Mouse (Mus musculus): Measurements from ENCODE around the gene Plin3. TPM values are rescaled to one million over a fixed set of nuclear protein-coding genes. Genes with fewer than 3 reads are reported as not detected.

Plin3 gene
- polyA plus RNA-seq, 1 experiment from 2014 or later, result 50.9 TPM

GRCm38 (mm10) chr17:56245608-56246007, 47.1 kb downstream of the Plin3 start:
- Histone ChIP-seq H3K4me1 (replicated peaks) (peaks cover 10% of the 10 kb centered on the region), H3K4me3 (no peak overlapping the region), H3K9me3 (no peaks in the 10 kb centered on the region), H3K27me3 (ENCODE audit: insufficient read depth, poor library complexity, severe bottlenecking) (peaks cover 21% of the 10 kb centered on the region), H3K36me3 (no peaks in the 10 kb centered on the region), H3K27ac (no peak overlapping the region)
- 72% methylated on average over 7 of the region's 7 CpGs for WGBS
- no peak for DNase-seq (ENCODE audit: low spot score)

GRCm38 (mm10) chr17:56241541-56242401, 50.9 kb downstream of the Plin3 start:
- peak; percentile 89 for DNase-seq (ENCODE audit: low spot score)
- no peak overlapping the region for H3K27ac ChIP-seq
- no peaks in the 10 kb centered on the region for H3K9me3 ChIP-seq
- WGBS, result 1% methylated on average over 33 of the region's 33 CpGs
- H3K4me3 ChIP-seq, result peak overlapping the region; percentile 41
- H3K4me1 ChIP-seq (replicated peaks), result peaks cover 14% of the 10 kb centered on the region
- H3K27me3 ChIP-seq (ENCODE audit: insufficient read depth, poor library complexity, severe bottlenecking), result peaks cover 20% of the 10 kb centered on the region
- H3K36me3 ChIP-seq, result no peaks in the 10 kb centered on the region

- peaks cover 19% of the 10 kb centered on the region for H3K4me1 ChIP-seq (replicated peaks)
- H3K4me3 ChIP-seq, result peak overlapping the region; percentile 16; the same call in 1 of the 2 replicates
- no peaks in the 10 kb centered on the region for H3K27me3 ChIP-seq (ENCODE audit: insufficient read depth, poor library complexity, severe bottlenecking)
- 2% methylated on average over 14 of the region's 14 CpGs for WGBS
- H3K27ac ChIP-seq, result no peak overlapping the region
- H3K36me3 ChIP-seq, result no peaks in the 10 kb centered on the region
- no peaks in the 10 kb centered on the region for H3K9me3 ChIP-seq
- peak; percentile 81 for DNase-seq (ENCODE audit: low spot score)
Observed at GRCm38 (mm10) chr17:56233818-56234469, 58.7 kb downstream of the Plin3 start.

DNA sequence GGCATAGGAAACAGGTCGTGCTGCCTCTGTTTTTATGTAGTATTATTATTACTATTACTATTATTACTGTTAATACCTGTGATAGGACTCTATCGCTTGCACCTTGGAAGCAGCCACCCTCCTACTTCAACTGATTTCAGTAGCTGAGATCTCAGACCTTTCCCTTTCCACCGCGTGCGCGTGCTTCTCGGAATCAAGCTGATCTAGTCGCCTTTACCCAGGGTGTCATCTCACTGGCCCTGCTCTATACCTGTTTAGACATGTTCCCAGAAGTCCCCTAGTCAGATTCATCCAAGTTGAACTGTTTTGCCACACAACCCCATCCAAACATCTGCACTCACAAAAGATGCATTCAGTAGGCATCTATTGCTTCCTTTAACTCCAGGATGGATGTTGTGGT, 59.3 kb downstream of the Plin3 start:
- Histone ChIP-seq H3K4me3 (peak overlapping the region; percentile 16; the same call in 1 of the 2 replicates), H3K27me3 (ENCODE audit: insufficient read depth, poor library complexity, severe bottlenecking) (no peaks in the 10 kb centered on the region), H3K4me1 (replicated peaks) (peaks cover 19% of the 10 kb centered on the region), H3K9me3 (no peaks in the 10 kb centered on the region), H3K36me3 (no peaks in the 10 kb centered on the region), H3K27ac (no peak overlapping the region)
- no peak for DNase-seq (ENCODE audit: low spot score)
- WGBS, result 60% methylated on average over 8 of the region's 8 CpGs

DNA sequence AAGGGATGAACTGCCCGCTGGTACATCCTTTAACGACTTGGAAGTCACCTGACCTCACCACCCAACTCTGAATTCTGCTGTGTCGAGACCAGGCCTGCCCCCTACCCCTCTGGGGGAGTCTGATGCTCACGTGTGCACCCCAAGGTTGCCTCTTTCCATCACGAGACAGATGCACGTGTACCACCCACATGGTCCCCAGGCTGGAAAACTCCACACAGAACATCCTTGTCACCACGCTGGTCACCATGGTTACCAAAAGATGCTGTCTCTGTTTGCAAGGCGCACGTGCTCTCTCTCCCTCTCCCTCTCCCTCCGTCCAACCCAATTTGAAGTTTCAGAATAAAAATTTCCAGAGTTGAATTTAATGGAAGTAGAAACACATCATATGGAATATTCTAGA, 62.7 kb downstream of the Plin3 start:
- 64% methylated on average over 10 of the region's 10 CpGs for WGBS
- no peak overlapping the region for H3K4me3 ChIP-seq

More for the DNA sequence above, 62.7 kb downstream of the Plin3 start:
- H3K4me1 ChIP-seq (replicated peaks), result peaks cover 12% of the 10 kb centered on the region
- no peaks in the 10 kb centered on the region for H3K36me3 ChIP-seq
- H3K27ac ChIP-seq, result no peak overlapping the region
- no peak for DNase-seq (ENCODE audit: low spot score)
- no peaks in the 10 kb centered on the region for H3K27me3 ChIP-seq (ENCODE audit: insufficient read depth, poor library complexity, severe bottlenecking)
- H3K9me3 ChIP-seq, result no peaks in the 10 kb centered on the region

MicroRNAs encoded within 50 kb of the gene (microRNA counts, 519-probe panel; counts per million panel counts)
- 1,255 counts per million, percentile 77 among the panel's probes with 10 or more counts for microRNA mmu-miR-7b

Other genes with a start within 250 kb of the Plin3 start
- gene Ubxn6, start 217.8 kb downstream of the Plin3 start, polyA plus RNA-seq (2016; fragmentation: Nextera tagmentation; extraction: Ambion mirVana), result 38.7 and 52.7 TPM in 2 replicates
- 186 and 190 TPM in 2 replicates for gene Hdgfl2, start 213.2 kb downstream of the Plin3 start, polyA plus RNA-seq (2016; fragmentation: Nextera tagmentation; extraction: Ambion mirVana)
- gene Plin4, start 183.1 kb downstream of the Plin3 start, polyA plus RNA-seq (2016; fragmentation: Nextera tagmentation; extraction: Ambion mirVana), result 0.04 and 0.06 TPM in 2 replicates
- gene Plin5, start 175.3 kb downstream of the Plin3 start, polyA plus RNA-seq (2016; fragmentation: Nextera tagmentation; extraction: Ambion mirVana), result 0.39 and 0.42 TPM in 2 replicates
- not detected in 2 replicates for gene Lrg1, start 170.9 kb downstream of the Plin3 start, polyA plus RNA-seq (2016; fragmentation: Nextera tagmentation; extraction: Ambion mirVana)
- 2.3 and 3.8 TPM in 2 replicates for gene Sema6b, start 152.5 kb downstream of the Plin3 start, polyA plus RNA-seq (2016; fragmentation: Nextera tagmentation; extraction: Ambion mirVana)
- 10.4 and 11.8 TPM in 2 replicates for gene Tnfaip8l1, start 130.4 kb downstream of the Plin3 start, polyA plus RNA-seq (2016; fragmentation: Nextera tagmentation; extraction: Ambion mirVana)
- 70.5 and 80.6 TPM in 2 replicates for gene Mydgf, start 109.0 kb downstream of the Plin3 start, polyA plus RNA-seq (2016; fragmentation: Nextera tagmentation; extraction: Ambion mirVana)
- 43.0 and 52.3 TPM in 2 replicates for gene Dpp9, start 74.0 kb downstream of the Plin3 start, polyA plus RNA-seq (2016; fragmentation: Nextera tagmentation; extraction: Ambion mirVana)
- gene Fem1a, start 36.1 kb downstream of the Plin3 start, polyA plus RNA-seq (2016; fragmentation: Nextera tagmentation; extraction: Ambion mirVana), result 13.3 and 15.5 TPM in 2 replicates
- 2.4 and 2.6 TPM in 2 replicates for gene Ticam1, start 16.1 kb downstream of the Plin3 start, polyA plus RNA-seq (2016; fragmentation: Nextera tagmentation; extraction: Ambion mirVana)
- not detected in 2 replicates for gene Arrdc5, start 7.4 kb upstream of the Plin3 start, polyA plus RNA-seq (2016; fragmentation: Nextera tagmentation; extraction: Ambion mirVana)
- gene Uhrf1, start 10.4 kb upstream of the Plin3 start, polyA plus RNA-seq (2016; fragmentation: Nextera tagmentation; extraction: Ambion mirVana), result 196 and 300 TPM in 2 replicates
- 51.5 and 65.8 TPM in 2 replicates for gene Kdm4b, start 33.2 kb upstream of the Plin3 start, polyA plus RNA-seq (2016; fragmentation: Nextera tagmentation; extraction: Ambion mirVana)
- 109 and 172 TPM in 2 replicates for gene Ptprs, start 183.6 kb upstream of the Plin3 start, polyA plus RNA-seq (2016; fragmentation: Nextera tagmentation; extraction: Ambion mirVana)
- not detected in 2 replicates for gene Znrf4, start 219.6 kb upstream of the Plin3 start, polyA plus RNA-seq (2016; fragmentation: Nextera tagmentation; extraction: Ambion mirVana)